Mouse (Mus musculus) spleen, postnatal 4 days (tissue): ENCODE data around the gene Cfap20.

ENCODE experiments used
- DNase-seq, 2 experiments: peaks; one replicate each; pipeline ENCODE4 v3.0.0; 2022; ENCODE audit warnings: low spot score in 2 of 2

Cfap20 gene

GRCm38 (mm10) chr8:95374429-95374828 is 60.2 kb downstream of the Cfap20 start:
- DNase-seq, result no peak

- no peak for DNase-seq
These were observed 61.2 kb downstream of the Cfap20 start for GRCm38 (mm10) chr8:95373389-95374002.
